Mouse (Mus musculus): ENCODE measurements around the gene Fancf.
A peak's percentile ranks its signal among the peaks of the same experiment; 100 is the strongest.

Fancf gene

DNA sequence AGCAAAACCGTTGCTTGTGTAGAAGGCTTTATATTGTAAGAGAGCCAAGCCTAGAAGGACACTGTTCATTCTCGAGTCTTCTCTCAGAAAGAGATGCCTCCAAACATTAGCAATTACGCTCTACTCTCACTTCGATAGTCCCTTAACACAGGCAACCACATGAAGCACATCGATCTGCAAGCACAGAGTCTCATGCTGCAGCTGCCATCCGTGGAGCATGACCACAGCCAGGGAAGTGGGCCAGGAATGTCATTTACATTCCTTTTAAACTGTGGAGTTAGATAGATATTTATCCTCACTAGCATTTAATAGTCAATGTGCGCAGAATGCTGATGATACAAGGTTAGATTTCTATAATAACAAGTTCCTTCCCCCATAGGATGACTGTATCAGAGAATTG is 21.6 kb downstream of the Fancf start:
- DNase-seq (ENCODE audit: low spot score in 2 of 2): no peak

DNA sequence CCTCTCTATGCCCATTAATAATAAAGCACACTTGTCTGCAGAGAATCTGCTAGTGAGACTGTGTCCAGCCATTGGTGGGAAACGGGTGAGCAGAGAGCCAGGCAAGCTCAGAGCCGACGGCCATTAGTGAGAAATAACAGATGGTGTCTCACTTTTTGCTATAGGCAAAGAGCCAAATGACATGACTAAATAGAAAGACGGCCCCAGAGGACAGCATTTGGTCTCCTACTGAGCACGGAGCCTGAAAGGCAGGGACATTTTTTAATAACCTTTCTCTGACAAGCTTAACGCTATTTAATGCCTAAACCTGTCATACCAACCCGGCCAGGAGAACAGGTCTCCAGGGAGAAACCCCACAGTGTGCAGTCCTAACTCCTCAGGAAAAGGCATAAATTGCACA is 30.1 kb downstream of the Fancf start:
- no peak for DNase-seq (ENCODE audit: low spot score in 2 of 2)

DNA sequence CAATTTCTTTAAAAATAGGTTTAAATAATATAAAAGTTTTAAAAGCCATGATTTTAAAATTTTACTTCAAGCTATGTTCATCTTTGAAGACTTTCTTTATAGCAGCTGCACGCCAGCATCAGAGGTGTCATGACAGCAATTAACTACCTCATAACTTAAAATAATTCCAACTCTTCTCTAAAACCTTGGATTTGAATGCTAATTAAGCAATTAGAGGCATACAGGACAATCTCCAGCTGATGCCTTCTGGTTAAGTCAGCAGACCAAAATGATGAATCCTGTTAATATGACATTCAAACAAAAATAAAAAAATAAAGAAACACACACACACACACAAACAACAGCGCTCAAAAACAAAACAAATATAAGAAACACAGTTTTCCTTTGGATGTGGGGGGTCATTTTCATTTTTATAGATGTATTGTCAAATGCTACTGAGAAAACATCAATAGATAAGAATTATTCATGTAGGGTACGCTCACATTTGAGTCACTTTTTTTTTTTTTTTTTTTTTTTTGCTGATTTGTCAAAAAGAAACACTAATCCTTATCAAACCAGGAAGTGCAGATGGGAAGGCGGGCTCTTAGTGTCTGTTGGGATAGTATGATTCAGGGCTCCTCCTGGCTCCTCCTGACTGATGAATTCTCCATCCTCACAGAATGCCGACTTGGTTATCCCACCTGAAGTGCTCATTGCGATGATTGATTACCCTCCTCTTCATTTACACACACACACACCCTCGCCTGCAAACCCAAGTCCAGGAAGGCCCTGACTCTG is 38.3 kb downstream of the Fancf start:
- no peak for DNase-seq (ENCODE audit: low spot score in 2 of 2)

DNA sequence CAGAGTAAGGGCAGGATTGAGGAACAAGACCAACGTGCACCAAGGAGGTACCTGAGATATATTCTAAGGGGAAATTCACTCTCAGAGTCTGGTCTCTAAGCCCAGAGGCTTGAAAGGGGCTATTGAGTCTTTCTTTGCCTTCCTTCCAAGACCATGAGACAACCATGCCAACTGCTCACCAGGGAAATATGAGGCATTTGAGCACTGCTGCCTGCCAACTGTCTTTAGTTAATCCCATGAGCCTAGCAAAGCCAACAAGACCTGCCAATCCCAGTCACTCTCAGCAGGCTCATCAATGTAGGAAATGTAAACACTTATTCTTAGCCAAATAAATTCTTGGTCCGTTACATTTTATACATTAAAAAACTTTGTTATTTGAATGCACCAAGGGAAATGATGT is 40.6 kb downstream of the Fancf start:
- no peak for DNase-seq (ENCODE audit: low spot score in 2 of 2)

DNA sequence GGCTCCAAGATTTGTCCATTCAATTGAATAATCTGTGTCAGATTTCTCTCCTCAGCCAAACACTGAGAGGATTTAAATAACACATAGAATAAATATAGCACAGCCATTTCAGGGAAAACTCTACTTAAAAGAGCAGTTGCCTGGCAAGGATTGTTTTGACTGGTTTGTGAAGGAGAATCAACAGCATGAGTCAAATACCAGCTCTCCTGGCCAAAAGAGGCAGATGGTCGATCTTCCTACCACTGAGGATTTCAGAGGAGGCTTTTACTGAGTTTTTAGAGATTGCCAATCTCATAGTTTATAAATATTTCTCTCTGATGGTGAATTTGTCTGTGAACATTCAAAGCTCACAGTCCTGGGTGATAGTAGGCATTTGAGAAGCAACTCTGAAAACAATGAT is 42.2 kb downstream of the Fancf start:
- DNase-seq (ENCODE audit: low spot score in 2 of 2): peak; percentile 28 to 51

DNA sequence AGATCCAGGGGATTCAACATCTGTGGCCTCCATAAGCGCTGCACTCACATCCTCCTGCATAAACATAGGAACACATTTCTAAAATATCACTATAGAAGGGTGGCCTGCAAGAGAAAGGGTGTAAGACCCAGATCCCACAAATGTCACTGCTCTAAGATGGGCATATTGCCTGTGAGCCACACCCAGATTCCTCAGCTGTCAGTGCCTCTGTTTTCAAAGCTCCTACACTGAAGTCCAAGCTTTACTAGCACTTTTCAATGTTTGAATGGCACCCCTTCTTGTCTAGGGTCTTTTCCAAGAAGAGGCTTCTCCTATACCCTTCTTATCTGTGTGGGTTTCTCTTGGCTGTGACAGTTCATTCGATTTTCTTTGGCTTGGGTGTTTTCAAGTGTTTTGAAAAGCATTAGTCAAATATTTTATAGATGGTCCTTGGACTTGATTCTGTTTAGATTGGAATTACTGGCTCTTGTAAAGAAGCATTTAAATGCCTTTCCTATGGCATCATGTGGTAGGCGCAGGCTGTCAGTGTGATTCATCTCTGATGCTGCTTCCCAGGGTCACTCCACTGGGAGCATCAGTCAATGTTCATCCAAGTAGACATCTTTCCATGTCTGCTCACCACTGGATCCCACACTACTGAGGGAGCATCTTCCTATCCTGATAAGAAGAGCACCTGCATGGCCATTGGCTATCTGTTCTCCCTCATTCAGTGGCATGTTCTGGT is 43.7 kb downstream of the Fancf start:
- no peak for DNase-seq (ENCODE audit: low spot score in 2 of 2)

DNA sequence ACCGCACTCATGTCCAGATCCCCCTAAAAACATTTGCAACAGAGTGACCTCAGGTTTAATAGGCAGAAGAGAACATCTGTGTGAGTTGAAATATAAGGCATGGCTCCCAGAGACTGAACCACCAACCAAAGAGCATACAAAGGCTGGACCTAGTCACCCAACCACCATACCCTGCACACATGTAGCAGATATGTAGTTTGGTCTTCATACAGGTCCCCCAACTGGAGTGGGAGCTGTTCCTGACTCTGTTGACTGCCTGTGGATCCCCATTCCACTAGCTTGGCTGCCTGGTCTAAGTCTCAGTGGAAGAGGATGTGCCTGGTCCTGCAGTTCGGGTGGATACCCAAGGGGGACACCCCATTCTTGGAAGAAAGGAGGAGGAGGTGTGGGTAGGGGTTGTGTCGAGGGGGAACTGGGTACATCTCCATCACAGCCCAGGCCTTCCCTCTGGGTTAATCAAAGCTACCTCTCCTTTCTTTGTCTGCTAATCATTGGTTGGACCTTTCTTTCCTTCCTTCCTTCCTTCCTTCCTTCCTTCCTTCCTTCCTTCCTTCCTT is 45.7 kb downstream of the Fancf start:
- no peak for DNase-seq (ENCODE audit: low spot score in 2 of 2)

DNA sequence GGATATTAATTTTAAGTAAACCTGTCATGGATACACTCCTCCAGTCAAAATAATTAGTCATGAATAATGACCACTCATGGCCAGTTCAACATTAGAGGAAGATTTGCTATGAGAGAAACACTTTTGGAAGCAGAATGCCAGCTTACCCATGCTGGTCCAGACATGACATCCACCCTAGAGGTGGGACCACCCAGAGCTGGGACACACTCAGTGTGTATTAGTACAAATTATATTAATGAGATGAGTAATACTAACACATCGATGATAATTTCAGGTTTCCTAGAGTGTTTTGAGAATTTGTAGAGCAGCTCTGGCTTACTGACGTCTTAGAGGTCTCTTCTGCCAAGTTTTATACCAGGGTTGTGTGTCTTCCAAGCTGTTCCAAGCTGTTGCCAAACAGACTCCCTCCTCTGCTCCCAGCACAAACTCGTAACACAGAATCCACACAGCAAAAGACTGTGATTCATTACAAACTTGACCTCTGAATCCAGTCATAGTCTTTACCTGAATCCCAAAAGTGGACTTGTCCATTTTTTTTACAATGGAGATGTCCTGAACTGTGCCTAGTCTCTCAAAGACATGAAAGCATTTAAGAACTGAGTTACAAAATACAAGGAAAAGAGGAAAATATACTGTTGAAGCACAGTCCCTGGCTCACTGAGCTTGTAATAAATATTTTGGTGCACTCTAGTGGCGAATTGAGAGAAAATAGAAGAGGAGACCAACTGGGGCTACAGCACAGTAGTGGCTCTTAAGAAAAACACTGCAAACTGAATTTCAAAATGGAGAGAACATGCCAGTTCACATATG is 46.4 kb downstream of the Fancf start:
- DNase-seq (ENCODE audit: low spot score in 2 of 2): no peak

All from right cerebral cortex, postnatal 36 days (tissue).